Mouse (Mus musculus) heart, postnatal 0 days (tissue): ENCODE results near the gene Gm2a.

Experiments used
- CTCF ChIP-seq: IDR thresholded peaks from 2 replicates; pipeline ENCODE4 v1.5.1; 2016; ENCODE audit warnings: antibody characterized with exemption, control low read depth, low read depth
- EP300 ChIP-seq: IDR thresholded peaks from 2 replicates; pipeline ENCODE4 v1.6.1; 2016; ENCODE audit warnings: antibody characterized with exemption, low read depth

DNA sequence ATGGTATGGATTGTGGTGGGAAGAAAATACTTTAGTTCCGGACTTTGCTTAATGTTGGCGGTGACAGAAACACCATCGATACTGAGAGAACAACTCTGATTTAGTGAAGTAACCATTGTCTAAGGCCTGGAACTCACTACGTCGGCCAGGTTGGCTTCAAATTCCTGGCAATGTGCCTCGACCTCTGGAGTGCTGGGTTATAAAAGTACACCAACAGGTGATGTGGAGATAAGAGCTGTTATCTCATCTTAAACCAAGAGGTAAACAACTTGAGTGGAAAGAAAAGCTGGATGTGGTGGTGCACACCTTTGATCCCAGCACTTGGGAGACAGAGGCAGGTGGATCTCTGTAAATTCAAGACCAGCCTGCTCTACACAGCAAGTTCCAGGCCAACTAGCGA is 4.8 kb upstream of the Gm2a start:
- TF ChIP-seq EP300 (no peak), CTCF (no peak)
